Mouse (Mus musculus) heart, embryonic 15.5 days (tissue): Measurements from ENCODE around the gene Csf3r. TPM values are rescaled to one million over a fixed set of nuclear protein-coding genes. Genes with fewer than 3 reads are reported as not detected.

ENCODE experiments used
- ATAC-seq: fragments of 200-750 bp; cut with Nextera tagmentation; replicated peaks from 2 replicates; pipeline ENCODE4 v1.8.0; 2017; ENCODE audit warnings: low read depth, moderate TSS enrichment; ENCODE audit not compliant: insufficient number of reproducible peaks, insufficient read depth, low FRiP score
- H3K27ac ChIP-seq: fragments of 300-500 bp; sonication (generic); 2 replicates; pipeline ENCODE4 v1.5.1; 2015; ENCODE audit warnings: mild to moderate bottlenecking, inconsistent platforms
- H3K27me3 ChIP-seq: fragments of 300-500 bp; sonication (generic); 2 replicates; pipeline ENCODE4 v1.6.1; 2015; ENCODE audit warnings: inconsistent platforms
- H3K36me3 ChIP-seq: fragments of 300-500 bp; sonication (generic); 2 replicates; pipeline ENCODE4 v1.6.1; 2015; ENCODE audit warnings: mild to moderate bottlenecking, inconsistent platforms
- H3K4me1 ChIP-seq: fragments of 300-500 bp; sonication (generic); replicated peaks from 2 replicates; pipeline ENCODE4 v1.6.1; 2015; ENCODE audit warnings: inconsistent platforms
- H3K4me2 ChIP-seq: fragments of 300-500 bp; sonication (generic); 2 replicates; pipeline ENCODE4 v1.6.1; 2015; ENCODE audit warnings: inconsistent platforms, mild to moderate bottlenecking, moderate library complexity
- H3K4me3 ChIP-seq: fragments of 300-500 bp; sonication (generic); 2 replicates; pipeline ENCODE4 v1.5.1; 2015; ENCODE audit warnings: mild to moderate bottlenecking, inconsistent platforms
- H3K9ac ChIP-seq: fragments of 300-500 bp; sonication (generic); 2 replicates; pipeline ENCODE4 v1.6.1; 2015; ENCODE audit warnings: mild to moderate bottlenecking, inconsistent platforms
- H3K9me3 ChIP-seq: fragments of 300-500 bp; sonication (generic); replicated peaks from 2 replicates; pipeline ENCODE4 v1.6.1; 2016; ENCODE audit warnings: inconsistent platforms
- WGBS: fragments of 180-500 bp; shearing (Covaris S2); methylation state at CpG from one replicate; pipeline ENCODE4 v1.1.7; 2015; ENCODE audit warnings: mixed read lengths; 5-methylcytosine and 5-hydroxymethylcytosine counted together
- polyA plus RNA-seq: library from polyadenylated mRNA; unstranded; fragments of >200 nt; fragmentation: Nextera tagmentation; extraction: Ambion mirVana; gene quantifications from 2 replicates; pipeline ENCODE4 v1.2.1, GENCODE M21; 2015

The Csf3r gene
- polyA plus RNA-seq, 1 experiment from 2014 or later = 0.38 TPM

DNA sequence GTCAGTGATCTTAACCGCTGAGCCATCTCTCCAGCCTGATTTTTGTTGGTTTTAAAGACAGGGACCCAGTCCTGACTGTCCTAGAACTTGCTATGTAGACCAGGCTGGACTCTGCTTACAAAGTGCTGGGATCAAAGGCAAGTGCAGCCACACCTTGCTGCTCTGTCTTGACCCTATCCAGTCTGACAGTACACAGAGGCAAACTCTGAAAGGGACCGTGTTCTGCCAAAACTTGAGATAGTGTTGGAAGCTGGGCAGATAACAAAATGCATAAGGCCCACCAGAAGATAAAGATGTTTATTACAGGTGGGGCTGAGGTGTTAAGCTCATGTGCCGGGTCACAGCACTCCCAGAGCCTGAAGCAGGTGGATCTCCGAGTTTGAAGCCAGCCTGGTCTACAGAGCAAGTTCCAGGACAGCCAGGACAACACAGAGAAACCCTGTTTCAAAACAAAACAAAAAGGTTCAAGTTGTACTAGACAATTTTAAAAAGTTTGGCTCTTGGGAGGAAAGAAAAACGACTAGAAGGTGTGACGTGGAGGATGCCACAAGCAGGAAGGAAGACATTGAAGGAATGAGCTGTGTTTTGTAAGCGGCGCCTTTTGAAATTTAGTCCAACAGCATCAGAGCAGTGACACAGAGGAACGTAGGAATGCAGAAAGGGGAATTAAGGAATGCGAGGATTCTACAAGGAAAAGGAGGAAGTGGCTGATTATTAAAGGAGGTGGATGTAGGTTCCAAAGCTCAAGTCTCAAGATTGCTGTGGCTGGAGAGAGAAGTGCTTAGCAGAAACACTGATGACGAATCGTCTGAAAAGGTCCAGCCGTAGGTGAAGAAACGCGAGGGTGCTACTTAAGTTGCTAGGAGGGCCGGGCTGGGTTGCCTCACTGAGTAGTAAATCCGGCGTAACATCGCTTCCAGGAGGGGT, 33.1 kb downstream of the Csf3r start:
- Histone ChIP-seq H3K27me3 (no peaks in the 10 kb centered on the region), H3K36me3 (peaks cover 28% of the 10 kb centered on the region), H3K27ac (0 out of 2 replicates have a peak overlapping the region, but pooled peaks have one; percentile 18), H3K4me3 (peak overlapping the region; percentile 67), H3K4me2 (peak overlapping the region; percentile 85), H3K4me1 (peaks cover 13% of the 10 kb centered on the region), H3K9ac (peak overlapping the region; percentile 56), H3K9me3 (no peaks in the 10 kb centered on the region)
- 10% methylated on average over 19 of the region's 19 CpGs for WGBS
- no peak; the same call in 1 of the 2 replicates for ATAC-seq

- peak within 1 kb of the TSS; percentile 85 for H3K4me2 ChIP-seq
- 0 out of 2 replicates have a peak within 1 kb of the TSS, but pooled peaks have one; percentile 18 for H3K27ac ChIP-seq
- peaks cover 13% of the 10 kb centered on the region for H3K4me1 ChIP-seq
- 1% methylated on average over 57 of the region's 57 CpGs for WGBS
- H3K27me3 ChIP-seq = no peaks in the 10 kb centered on the region
- peak within 1 kb of the TSS; percentile 56 for H3K9ac ChIP-seq
- H3K9me3 ChIP-seq = no peaks in the 10 kb centered on the region
- ATAC-seq = peak; percentile 94
- H3K36me3 ChIP-seq = peaks cover 25% of the 10 kb centered on the region
- peak within 1 kb of the TSS; percentile 67 for H3K4me3 ChIP-seq
Observed at GRCm38 (mm10) chr4:126058134-126058996, 34.0 kb downstream of the Csf3r start, which contains the start of gene Oscp1. TSS of gene Oscp1 (plus strand) at chr4:126058565.

DNA sequence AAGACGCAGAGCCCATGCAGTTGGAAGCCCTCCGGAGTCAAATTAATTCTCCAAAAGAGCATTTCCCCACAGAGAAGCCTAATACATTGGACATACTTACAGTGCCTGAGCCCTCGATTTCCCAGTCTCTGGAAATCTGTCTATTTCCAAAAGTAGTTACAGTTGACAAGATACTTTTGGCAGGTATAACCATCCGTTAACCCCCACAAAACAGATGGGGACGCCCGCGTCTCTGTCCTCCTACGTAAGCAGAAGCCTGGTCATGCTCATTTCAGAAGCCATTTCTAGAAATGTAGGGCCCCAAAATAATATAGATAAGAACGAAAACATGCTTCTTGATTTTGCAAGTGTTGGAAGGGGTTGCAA, 34.6 kb downstream of the Csf3r start:
- Histone ChIP-seq H3K9ac (peak overlapping the region; percentile 56), H3K4me2 (peak overlapping the region; percentile 85), H3K36me3 (peaks cover 19% of the 10 kb centered on the region), H3K4me3 (peak overlapping the region; percentile 67), H3K4me1 (peaks cover 13% of the 10 kb centered on the region), H3K27ac (no peak overlapping the region), H3K9me3 (no peaks in the 10 kb centered on the region), H3K27me3 (no peaks in the 10 kb centered on the region)
- WGBS = 35% methylated on average over 9 of the region's 9 CpGs
- ATAC-seq = no peak

DNA sequence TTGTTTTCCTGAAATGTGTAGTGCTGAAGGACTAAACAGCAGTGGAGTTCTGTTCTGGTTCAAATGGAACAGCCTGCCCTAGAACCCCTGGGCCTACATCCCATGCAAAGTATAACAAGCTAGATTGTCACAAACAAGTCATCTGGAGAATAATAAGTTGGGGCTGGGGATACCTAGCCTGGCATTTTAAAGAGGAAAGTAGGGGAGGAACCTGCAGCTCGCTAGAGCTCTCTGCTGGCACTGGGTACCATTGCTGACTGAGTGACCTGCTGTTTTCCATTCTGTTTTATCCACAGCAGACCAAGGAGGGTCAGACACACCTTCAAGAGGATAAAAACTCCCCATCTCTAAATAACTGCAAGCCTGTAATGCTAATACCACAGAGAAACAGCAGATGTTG, 38.5 kb downstream of the Csf3r start:
- peaks cover 8% of the 10 kb centered on the region for H3K4me1 ChIP-seq
- no peaks in the 10 kb centered on the region for H3K9me3 ChIP-seq
- no peak overlapping the region for H3K4me3 ChIP-seq
- H3K27me3 ChIP-seq = no peaks in the 10 kb centered on the region
- 29% methylated on average over 1 of the region's 1 CpGs for WGBS
- no peak overlapping the region for H3K9ac ChIP-seq
- no peaks in the 10 kb centered on the region for H3K36me3 ChIP-seq
- no peak overlapping the region for H3K27ac ChIP-seq
- ATAC-seq = no peak
- H3K4me2 ChIP-seq = no peak overlapping the region

DNA sequence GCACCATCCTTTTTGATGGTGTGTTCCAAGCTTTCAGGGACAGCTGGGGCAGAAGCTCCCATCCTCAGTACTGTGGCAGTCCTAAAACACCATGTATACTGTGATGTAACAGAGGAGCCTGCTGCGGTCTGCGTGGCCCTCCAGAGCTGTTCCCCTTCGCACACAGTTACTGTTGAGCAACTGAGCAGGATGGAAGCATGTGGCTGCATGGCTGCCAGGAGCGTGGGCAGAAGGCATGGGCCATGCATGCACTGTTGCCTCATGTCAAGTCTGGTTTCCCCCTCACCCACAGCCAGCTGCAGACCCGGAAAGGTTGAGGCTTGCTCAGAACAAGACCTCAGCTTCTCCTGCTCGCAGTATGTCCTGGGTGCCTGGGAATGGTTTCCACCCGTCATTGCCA, 40.9 kb downstream of the Csf3r start:
- 81% methylated on average over 7 of the region's 7 CpGs for WGBS
- Histone ChIP-seq H3K4me1 (0 out of 2 replicates have a peak, but pooled peaks cover 3% of the 10 kb centered on the region), H3K4me2 (no peak overlapping the region), H3K27ac (no peak overlapping the region), H3K27me3 (no peaks in the 10 kb centered on the region), H3K4me3 (no peak overlapping the region), H3K9ac (no peak overlapping the region), H3K36me3 (no peaks in the 10 kb centered on the region), H3K9me3 (no peaks in the 10 kb centered on the region)
- ATAC-seq = no peak

- Histone ChIP-seq H3K36me3 (no peaks in the 10 kb centered on the region), H3K9ac (no peak overlapping the region), H3K4me1 (0 out of 2 replicates have a peak, but pooled peaks cover 3% of the 10 kb centered on the region), H3K4me2 (no peak overlapping the region), H3K27ac (no peak overlapping the region), H3K9me3 (no peaks in the 10 kb centered on the region), H3K4me3 (no peak overlapping the region), H3K27me3 (no peaks in the 10 kb centered on the region)
- no peak for ATAC-seq
- whole genome bisulfite sequencing = 51% methylated on average over 15 of the region's 15 CpGs
Observed at GRCm38 (mm10) chr4:126067401-126068077, 43.2 kb downstream of the Csf3r start.

DNA sequence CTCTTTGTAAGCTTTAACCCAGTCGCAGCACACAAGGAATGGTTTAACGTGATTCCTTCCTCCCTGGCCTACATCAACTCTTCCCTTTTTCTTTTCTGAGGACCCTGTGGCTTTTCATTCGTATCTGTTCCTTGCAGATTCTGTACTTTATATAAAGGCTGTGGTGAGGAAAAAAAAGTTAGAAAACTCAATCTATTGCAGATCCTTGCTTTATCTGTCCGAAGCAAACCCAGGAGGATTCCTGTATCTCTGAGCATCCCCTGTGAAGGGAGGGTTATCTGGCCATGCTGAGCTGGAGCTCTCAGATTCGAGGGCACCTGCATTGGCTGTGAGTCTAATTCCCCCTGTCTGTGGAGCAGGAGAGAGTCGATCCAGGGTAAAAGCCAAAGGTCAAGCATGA, 44.5 kb downstream of the Csf3r start:
- no peak for ATAC-seq
- no peak overlapping the region for H3K4me3 ChIP-seq
- H3K27ac ChIP-seq = no peak overlapping the region
- no peaks in the 10 kb centered on the region for H3K9me3 ChIP-seq
- H3K4me1 ChIP-seq = 0 out of 2 replicates have a peak, but pooled peaks cover 3% of the 10 kb centered on the region
- no peaks in the 10 kb centered on the region for H3K27me3 ChIP-seq
- no peak overlapping the region for H3K4me2 ChIP-seq
- no peaks in the 10 kb centered on the region for H3K36me3 ChIP-seq
- H3K9ac ChIP-seq = no peak overlapping the region
- WGBS = 78% methylated on average over 6 of the region's 6 CpGs

DNA sequence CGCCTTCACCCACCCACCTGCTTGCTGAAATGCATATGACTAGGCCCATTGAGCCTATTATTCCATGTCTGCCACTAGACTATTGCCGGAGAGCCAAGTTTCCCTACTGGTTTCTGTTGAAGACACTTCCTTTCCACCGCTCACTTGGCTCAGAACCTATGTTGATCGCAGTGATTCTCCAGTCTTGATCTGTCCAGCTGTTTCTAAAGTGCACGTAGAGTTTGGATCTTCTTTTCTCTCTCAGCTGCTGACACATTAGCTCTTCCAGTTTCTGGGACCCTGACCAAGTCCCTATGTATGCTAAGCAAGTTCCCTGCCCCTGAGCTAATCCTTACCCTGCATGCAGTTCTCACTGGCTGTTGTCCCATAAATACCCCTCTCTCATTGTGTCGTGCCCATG, 53.5 kb downstream of the Csf3r start:
- no peaks in the 10 kb centered on the region for H3K9me3 ChIP-seq
- ATAC-seq = no peak
- H3K9ac ChIP-seq = no peak overlapping the region
- no peaks in the 10 kb centered on the region for H3K36me3 ChIP-seq
- no peak overlapping the region for H3K27ac ChIP-seq
- no peaks in the 10 kb centered on the region for H3K4me1 ChIP-seq
- no peak overlapping the region for H3K4me3 ChIP-seq
- H3K27me3 ChIP-seq = no peaks in the 10 kb centered on the region
- 74% methylated on average over 6 of the region's 6 CpGs for WGBS
- no peak overlapping the region for H3K4me2 ChIP-seq

- 71% methylated on average over 4 of the region's 4 CpGs for WGBS
- Histone ChIP-seq H3K27me3 (no peaks in the 10 kb centered on the region), H3K4me2 (no peak overlapping the region), H3K9ac (no peak overlapping the region), H3K36me3 (no peaks in the 10 kb centered on the region), H3K4me3 (no peak overlapping the region), H3K27ac (no peak overlapping the region), H3K9me3 (no peaks in the 10 kb centered on the region), H3K4me1 (no peaks in the 10 kb centered on the region)
- ATAC-seq = no peak
Observed at GRCm38 (mm10) chr4:126079266-126079665, 54.9 kb downstream of the Csf3r start.

DNA sequence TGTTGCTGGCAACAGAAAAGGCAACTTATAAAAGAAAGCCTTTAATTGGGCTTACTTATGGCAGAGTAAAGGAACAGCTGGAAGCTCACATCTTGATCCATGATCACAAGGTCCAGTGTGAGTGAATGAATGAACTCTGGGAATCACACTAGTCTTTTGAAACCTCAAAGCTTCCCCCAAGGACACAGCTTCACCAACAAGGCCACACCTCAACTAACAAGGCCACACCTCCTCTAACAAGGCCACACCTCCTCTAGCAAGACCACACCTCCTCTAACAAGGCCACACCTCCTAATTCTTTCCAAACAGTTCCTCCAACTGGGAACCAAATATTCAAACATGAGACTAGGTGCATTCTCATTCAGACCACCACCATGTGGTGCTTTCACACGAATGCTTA, 57.3 kb downstream of the Csf3r start:
- no peaks in the 10 kb centered on the region for H3K9me3 ChIP-seq
- WGBS = 81% methylated on average over 1 of the region's 1 CpGs
- no peak overlapping the region for H3K9ac ChIP-seq
- no peak for ATAC-seq
- no peaks in the 10 kb centered on the region for H3K36me3 ChIP-seq
- no peak overlapping the region for H3K27ac ChIP-seq
- H3K4me1 ChIP-seq = no peaks in the 10 kb centered on the region
- H3K4me3 ChIP-seq = no peak overlapping the region
- H3K4me2 ChIP-seq = no peak overlapping the region
- no peaks in the 10 kb centered on the region for H3K27me3 ChIP-seq

GRCm38 (mm10) chr4:126083021-126083420, 58.7 kb downstream of the Csf3r start:
- H3K36me3 ChIP-seq = no peaks in the 10 kb centered on the region

More at GRCm38 (mm10) chr4:126083021-126083420, 58.7 kb downstream of the Csf3r start:
- H3K27me3 ChIP-seq = no peaks in the 10 kb centered on the region
- H3K9ac ChIP-seq = no peak overlapping the region
- no peak for ATAC-seq
- no peak overlapping the region for H3K27ac ChIP-seq
- H3K4me3 ChIP-seq = no peak overlapping the region
- 0 out of 2 replicates have a peak, but pooled peaks cover 3% of the 10 kb centered on the region for H3K4me1 ChIP-seq
- H3K9me3 ChIP-seq = no peaks in the 10 kb centered on the region
- H3K4me2 ChIP-seq = no peak overlapping the region
- 75% methylated on average over 9 of the region's 9 CpGs for WGBS
